In genomic region chr1:137746129-137746528, GRCm38 (mm10) we compare ENCODE assay signal across 7 mouse cellular contexts.
"Had no signal": no experiment of that assay in that cellular context is flagged by ENCODE, and none has a peak within 500 bp of the region (broad histone marks: within the 10 kb centered on the region; RNA-seq: fewer than 3 reads in every experiment).

No protein-coding gene starts in this region.

- DNase-seq: liver, postnatal 0 days; lung, adult 2 months; lung, postnatal 14 days; lung, postnatal 36 days; thymus, adult 18-20 months; thymus, postnatal 25 days; thymus, postnatal 4 days had no signal
